Mouse (Mus musculus) small intestine, adult 2 months (tissue): ENCODE measurements around the gene Ccser1.

Source experiments
- CTCF ChIP-seq: fragments of 200-500 bp; IDR thresholded peaks from 2 replicates; pipeline ENCODE4 v1.5.1; 2012; ENCODE audit warnings: low read depth, mild to moderate bottlenecking, control low read depth, inconsistent platforms, low read length, moderate library complexity, mixed read lengths; ENCODE audit not compliant: insufficient replicate concordance, insufficient read length; ENCODE audit errors: extremely low read depth
- POLR2A ChIP-seq: fragments of 200-500 bp; IDR thresholded peaks from 2 replicates; pipeline ENCODE4 v1.6.1; 2012; ENCODE audit warnings: low read depth, mild to moderate bottlenecking, control low read depth, inconsistent platforms, low read length, moderate library complexity

- TF ChIP-seq CTCF (no peak), POLR2A (no peak)
Measured at GRCm38 (mm10) chr6:61817716-61818115, 637.6 kb downstream of the Ccser1 start.
